Mouse (Mus musculus) lung, embryonic 16.5 days (tissue): ENCODE results near the gene Dad1. TPM values are rescaled to one million over a fixed set of nuclear protein-coding genes. Genes with fewer than 3 reads are reported as not detected.
"Not testable (repeated sequence)": the region's sequence is repeated elsewhere in the genome, so short reads cannot be mapped to it uniquely, and the experiment has no call there.

Experiments
- ATAC-seq: fragments of 200-750 bp; cut with Nextera tagmentation; 2 replicates; pipeline ENCODE4 v1.8.0; 2017; ENCODE audit warnings: low read depth, mild to moderate bottlenecking, moderate library complexity
- H3K27ac ChIP-seq: fragments of 300-500 bp; sonication (generic); 2 replicates; pipeline ENCODE4 v1.5.1; 2014; ENCODE audit warnings: mild to moderate bottlenecking, control low read depth, low read length
- H3K27me3 ChIP-seq: fragments of 300-500 bp; sonication (generic); 2 replicates; pipeline ENCODE4 v1.6.1; 2014; ENCODE audit warnings: low read depth, low read length, mixed read lengths; ENCODE audit not compliant: control insufficient read depth, insufficient read depth
- H3K36me3 ChIP-seq: fragments of 300-500 bp; sonication (generic); 2 replicates; pipeline ENCODE4 v1.6.1; 2014; ENCODE audit warnings: low read length; ENCODE audit not compliant: control insufficient read depth, insufficient read depth
- H3K4me1 ChIP-seq: fragments of 300-500 bp; sonication (generic); replicated peaks from 2 replicates; pipeline ENCODE4 v1.6.1; 2014; ENCODE audit warnings: low read length, mixed read lengths; ENCODE audit not compliant: control insufficient read depth, insufficient read depth
- H3K4me2 ChIP-seq: fragments of 300-500 bp; sonication (generic); 2 replicates; pipeline ENCODE4 v1.6.1; 2014; ENCODE audit warnings: low read depth, low read length, control low read depth
- H3K4me3 ChIP-seq: fragments of 300-500 bp; sonication (generic); 2 replicates; pipeline ENCODE4 v1.5.1; 2014; ENCODE audit warnings: mild to moderate bottlenecking, low read length, control low read depth
- H3K9ac ChIP-seq: fragments of 300-500 bp; sonication (generic); 2 replicates; pipeline ENCODE4 v1.6.1; 2014; ENCODE audit warnings: low read length, control low read depth
- H3K9me3 ChIP-seq: fragments of 300-500 bp; sonication (generic); 2 replicates; pipeline ENCODE4 v1.6.1; 2016; ENCODE audit warnings: low read length; ENCODE audit not compliant: control insufficient read depth
- WGBS: fragments of 180-500 bp; shearing (Covaris S2); extraction: QIAGEN DNeasy Blood & Tissue Kit; methylation state at CpG from one replicate; pipeline ENCODE4 v1.1.7; 2014; 5-methylcytosine and 5-hydroxymethylcytosine counted together
- polyA plus RNA-seq: library from polyadenylated mRNA; unstranded; fragments of >200 nt; fragmentation: Nextera tagmentation; extraction: Ambion mirVana; gene quantifications from 2 replicates; pipeline ENCODE4 v1.2.1, GENCODE M21; 2015

The Dad1 gene
- polyA plus RNA-seq, 1 experiment from 2014 or later = 430 TPM

DNA sequence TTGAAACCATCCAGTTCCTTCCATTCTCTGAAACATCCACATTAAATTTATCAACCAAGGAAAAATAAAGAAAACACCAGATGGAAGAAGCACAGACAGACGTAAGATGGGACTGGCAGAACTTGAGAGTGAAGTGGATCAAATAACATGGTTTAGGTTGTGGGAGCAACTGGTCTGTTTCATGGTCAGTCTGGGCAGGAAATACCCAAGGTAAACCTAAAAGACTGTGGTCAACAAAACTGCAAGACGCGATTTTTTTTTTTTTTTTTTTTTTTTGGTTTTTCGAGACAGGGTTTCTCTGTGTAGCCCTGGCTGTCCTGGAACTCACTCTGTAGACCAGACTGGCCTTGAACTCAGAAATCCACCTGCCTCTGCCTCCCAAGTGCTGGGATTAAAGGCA is 24.1 kb downstream of the Dad1 start:
- H3K4me3 ChIP-seq, ATAC-seq, H3K27ac ChIP-seq, H3K27me3 ChIP-seq, H3K9ac ChIP-seq, H3K4me2 ChIP-seq, H3K36me3 ChIP-seq, H3K9me3 ChIP-seq: not testable (repeated sequence)
- peaks cover 48% of the 10 kb centered on the region for H3K4me1 ChIP-seq
- WGBS = 75% methylated on average over 3 of the region's 4 CpGs

DNA sequence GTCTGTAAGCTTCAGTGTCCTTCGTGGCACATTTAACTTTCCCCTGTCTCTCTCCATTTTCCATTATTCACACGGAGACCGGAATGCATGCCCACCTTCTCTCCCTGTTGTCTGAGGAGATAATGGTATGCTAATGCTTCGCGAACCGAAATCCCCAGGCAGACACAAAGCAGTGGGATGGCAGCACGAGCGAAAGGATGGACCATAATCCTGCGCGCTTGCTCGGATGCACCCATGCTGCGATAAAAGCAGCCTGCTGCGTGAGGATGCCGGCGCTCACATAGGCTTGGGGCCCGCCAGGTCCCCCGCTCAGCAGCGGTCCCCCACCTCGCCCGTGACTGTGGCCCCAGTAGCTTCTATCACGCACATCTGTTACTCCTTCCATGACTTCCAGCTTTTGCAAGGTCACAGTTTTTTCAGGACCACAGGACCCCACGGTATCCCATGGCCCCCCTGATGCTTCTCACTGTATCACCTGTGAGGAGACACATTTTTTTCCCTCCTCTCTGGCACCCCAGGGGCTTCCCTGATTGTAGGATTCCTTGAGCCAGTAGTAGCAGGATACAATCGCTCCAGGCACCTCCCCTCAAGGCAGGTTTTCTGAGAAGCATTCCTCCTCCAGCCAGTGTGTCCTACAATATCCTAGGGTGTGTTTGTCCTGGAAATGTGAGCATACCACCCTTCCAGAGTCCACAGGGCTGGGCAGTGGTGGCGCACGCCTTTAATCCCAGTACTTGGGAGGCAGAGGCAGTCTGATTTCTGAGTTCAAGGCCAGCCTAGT is 24.8 kb downstream of the Dad1 start:
- peaks cover 50% of the 10 kb centered on the region for H3K4me1 ChIP-seq
- 0 out of 2 replicates have a peak overlapping the region, but pooled peaks have one; percentile 2 for H3K9ac ChIP-seq
- no peaks in the 10 kb centered on the region for H3K27me3 ChIP-seq
- no peak for ATAC-seq
- 31% methylated on average over 25 of the region's 25 CpGs for WGBS
- no peaks in the 10 kb centered on the region for H3K9me3 ChIP-seq
- no peak overlapping the region for H3K27ac ChIP-seq
- no peak overlapping the region for H3K4me2 ChIP-seq
- H3K36me3 ChIP-seq = peaks cover under 1% of the 10 kb centered on the region; the same call in 1 of the 2 replicates
- H3K4me3 ChIP-seq = no peak overlapping the region

DNA sequence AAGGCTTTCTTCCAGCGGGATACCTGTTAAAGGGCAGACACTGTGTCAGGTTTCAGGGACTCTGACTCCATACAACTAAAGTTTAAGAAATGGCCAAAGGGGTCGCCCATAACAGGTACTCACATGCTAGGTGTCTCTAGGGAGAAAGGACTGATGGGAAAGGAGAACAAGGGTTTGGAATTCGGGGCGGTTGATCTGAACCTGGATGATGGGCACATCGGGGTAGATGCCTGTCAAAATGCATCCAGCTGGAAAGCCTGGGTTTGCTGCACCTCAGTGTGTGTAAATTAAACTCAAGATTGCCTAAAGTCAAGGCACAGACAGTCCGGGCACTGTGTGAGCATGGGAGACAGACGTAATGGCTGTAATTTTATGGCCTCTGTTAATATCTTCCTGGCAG is 25.4 kb downstream of the Dad1 start:
- no peak overlapping the region; the same call in 1 of the 2 replicates for H3K4me3 ChIP-seq
- H3K27me3 ChIP-seq = no peaks in the 10 kb centered on the region
- peak overlapping the region; percentile 61; the same call in 1 of the 2 replicates for H3K9ac ChIP-seq
- H3K4me1 ChIP-seq = peaks cover 44% of the 10 kb centered on the region
- H3K27ac ChIP-seq = no peak overlapping the region
- no peaks in the 10 kb centered on the region for H3K36me3 ChIP-seq
- H3K9me3 ChIP-seq = no peaks in the 10 kb centered on the region
- 29% methylated on average over 7 of the region's 7 CpGs for WGBS
- peak overlapping the region; percentile 67 for H3K4me2 ChIP-seq
- ATAC-seq = no peak

DNA sequence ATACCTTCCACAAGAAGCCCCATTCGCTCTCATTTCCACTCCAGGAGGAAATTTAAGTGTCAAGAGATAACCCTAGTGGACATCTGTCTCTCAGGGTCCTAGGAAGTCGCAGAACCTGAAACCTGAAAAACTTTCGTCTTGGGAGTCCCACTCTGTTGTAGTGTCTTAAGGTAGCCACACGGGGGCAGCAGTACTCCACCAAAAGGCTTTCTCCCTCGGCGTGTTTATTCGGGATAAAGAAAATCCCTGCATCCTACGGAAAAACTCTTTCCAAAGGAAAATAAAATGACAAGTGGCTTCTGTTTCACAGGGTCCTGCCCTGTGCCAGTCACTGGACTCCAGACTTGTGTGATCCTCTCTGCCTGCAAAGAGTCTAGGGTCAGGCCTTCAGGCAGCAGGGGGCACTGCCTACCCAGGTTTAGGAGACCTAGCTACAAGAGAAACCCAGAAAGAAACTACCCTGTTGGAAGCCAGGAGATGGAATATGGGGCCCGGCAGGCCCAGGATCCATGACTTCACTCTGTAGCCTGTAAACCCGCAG is 25.9 kb downstream of the Dad1 start:
- H3K9ac ChIP-seq = peak overlapping the region; percentile 61
- H3K36me3 ChIP-seq = no peaks in the 10 kb centered on the region
- H3K4me1 ChIP-seq = peaks cover 40% of the 10 kb centered on the region
- ATAC-seq = peak; percentile 54
- WGBS = under 1% methylated on average over 10 of the region's 10 CpGs
- peak overlapping the region; percentile 67 for H3K4me2 ChIP-seq
- peak overlapping the region; percentile 41 for H3K4me3 ChIP-seq
- peak overlapping the region; percentile 60 for H3K27ac ChIP-seq
- H3K27me3 ChIP-seq = no peaks in the 10 kb centered on the region
- no peaks in the 10 kb centered on the region for H3K9me3 ChIP-seq

DNA sequence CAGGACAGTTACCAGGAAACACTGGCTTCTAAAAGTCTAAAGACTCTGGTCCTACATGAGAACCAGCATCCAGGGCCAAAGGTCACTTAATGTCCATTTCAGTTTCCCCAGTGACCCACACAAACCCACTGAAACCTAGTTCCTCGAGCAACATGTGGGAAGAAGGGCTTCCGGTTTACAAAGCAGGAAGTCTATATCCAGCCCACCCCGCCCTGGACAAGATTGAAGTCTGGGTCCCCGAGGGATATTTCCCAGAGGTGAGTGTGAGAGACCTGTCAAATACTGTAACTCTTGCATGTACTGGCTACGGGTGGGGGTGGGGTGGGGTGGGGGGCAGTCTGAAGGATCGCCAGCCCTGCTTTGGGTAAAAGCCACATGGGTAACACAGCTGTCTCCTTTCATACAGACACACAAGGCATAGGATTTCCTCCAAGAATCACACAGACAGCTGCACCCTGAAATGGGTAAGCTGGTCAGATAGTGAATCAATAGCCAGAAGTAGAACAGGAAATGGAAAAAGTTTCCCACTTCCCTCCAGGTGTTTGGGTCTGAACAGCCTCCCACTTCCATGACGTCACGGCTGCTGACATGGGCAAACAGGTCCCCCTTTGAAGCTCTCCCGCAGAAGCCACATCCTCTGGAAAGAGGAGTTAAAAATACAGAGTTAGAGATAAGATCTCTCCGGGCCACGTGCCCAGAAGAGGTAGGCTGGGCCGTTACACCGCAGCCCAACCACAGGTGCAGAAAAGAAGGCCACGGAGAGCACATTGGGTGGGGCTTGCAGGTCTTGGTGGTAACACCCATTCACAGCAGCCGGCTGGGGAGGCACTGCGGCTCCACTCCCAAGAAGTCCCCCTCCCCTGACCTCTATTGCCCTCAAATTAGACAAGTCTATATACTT is 26.7 kb downstream of the Dad1 start:
- H3K36me3 ChIP-seq = no peaks in the 10 kb centered on the region
- peak overlapping the region; percentile 41 for H3K4me3 ChIP-seq
- WGBS = 10% methylated on average over 16 of the region's 16 CpGs
- peaks cover 33% of the 10 kb centered on the region for H3K4me1 ChIP-seq
- H3K27ac ChIP-seq = peak overlapping the region; percentile 60
- no peaks in the 10 kb centered on the region for H3K27me3 ChIP-seq
- H3K9me3 ChIP-seq = no peaks in the 10 kb centered on the region
- peak overlapping the region; percentile 67 for H3K4me2 ChIP-seq
- H3K9ac ChIP-seq = peak overlapping the region; percentile 42; the same call in 1 of the 2 replicates
- ATAC-seq = peak; percentile 64

DNA sequence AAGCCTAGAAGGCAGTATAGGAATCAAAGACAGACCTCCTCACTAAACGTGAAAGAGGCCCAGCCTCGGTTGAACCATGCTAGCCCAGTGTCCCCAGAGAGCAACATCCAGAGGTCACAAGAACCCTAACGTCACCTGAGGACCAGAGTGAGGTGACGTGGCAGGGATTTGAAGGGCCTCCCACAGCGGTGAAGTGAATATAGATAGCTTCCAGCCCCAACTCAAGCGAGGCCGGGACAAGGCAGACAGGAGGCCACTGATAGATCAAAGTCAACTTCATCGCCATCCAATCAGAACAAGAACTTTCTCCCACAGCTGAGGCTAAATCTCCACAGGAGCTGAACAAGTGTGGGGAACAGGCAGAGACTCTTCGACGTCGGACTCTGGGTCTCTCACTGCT is 28.2 kb downstream of the Dad1 start:
- Histone ChIP-seq H3K36me3 (no peaks in the 10 kb centered on the region), H3K9me3 (no peaks in the 10 kb centered on the region), H3K27ac (no peak overlapping the region), H3K4me2 (no peak overlapping the region), H3K27me3 (no peaks in the 10 kb centered on the region), H3K9ac (no peak overlapping the region), H3K4me1 (peaks cover 26% of the 10 kb centered on the region), H3K4me3 (no peak overlapping the region)
- 79% methylated on average over 11 of the region's 11 CpGs for WGBS
- no peak for ATAC-seq

DNA sequence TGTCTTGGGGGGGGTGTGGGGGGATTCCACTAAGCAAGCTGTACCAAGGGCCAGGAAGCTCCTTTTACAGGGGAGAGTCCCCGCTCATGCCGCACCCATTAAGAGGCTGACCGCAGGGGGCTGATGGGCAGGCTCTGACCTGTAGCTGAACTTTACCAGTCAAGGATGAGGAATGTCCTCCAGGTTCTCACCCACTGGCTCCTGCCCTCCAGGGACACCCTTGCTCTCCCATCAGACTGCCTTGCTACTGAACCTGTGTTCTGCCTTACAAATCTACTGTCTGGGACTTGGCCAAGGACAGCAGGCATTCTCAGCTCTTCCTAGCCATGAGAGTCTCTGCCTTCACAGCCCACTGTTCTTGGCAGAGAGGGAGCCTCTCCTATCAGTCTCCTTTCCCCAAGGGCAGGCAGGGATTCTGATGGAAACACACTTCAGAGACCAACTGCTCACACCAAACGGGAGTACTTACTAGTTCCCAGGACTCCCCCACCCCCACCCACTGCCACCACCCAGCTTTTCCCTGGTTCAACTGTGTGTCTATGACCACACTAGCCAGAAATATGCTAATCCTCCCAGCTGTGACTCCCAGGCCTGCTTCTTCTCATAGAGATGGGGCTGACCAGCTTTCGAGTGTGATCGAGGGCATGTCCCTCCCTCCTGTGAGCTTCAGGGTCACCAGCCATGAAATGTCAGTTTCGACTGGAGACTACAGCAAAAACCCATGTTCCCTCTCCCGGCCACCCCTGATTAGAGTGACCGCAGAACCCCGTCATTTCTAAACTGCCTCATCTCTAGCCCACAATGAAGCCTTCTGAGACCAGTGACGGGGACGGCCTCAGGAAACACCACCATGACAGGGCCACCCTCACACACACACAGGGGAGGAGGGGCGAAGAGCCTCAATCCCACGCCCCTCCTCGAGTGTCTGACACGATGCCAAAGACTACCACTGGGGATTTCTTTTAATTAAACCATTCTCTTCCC is 29.1 kb downstream of the Dad1 start:
- Histone ChIP-seq H3K4me1 (peaks cover 26% of the 10 kb centered on the region), H3K9ac (no peak overlapping the region), H3K27me3 (no peaks in the 10 kb centered on the region), H3K4me2 (no peak overlapping the region), H3K27ac (0 out of 2 replicates have a peak overlapping the region, but pooled peaks have one; percentile 12), H3K9me3 (no peaks in the 10 kb centered on the region), H3K36me3 (no peaks in the 10 kb centered on the region), H3K4me3 (no peak overlapping the region)
- 37% methylated on average over 16 of the region's 16 CpGs for WGBS
- no peak for ATAC-seq

DNA sequence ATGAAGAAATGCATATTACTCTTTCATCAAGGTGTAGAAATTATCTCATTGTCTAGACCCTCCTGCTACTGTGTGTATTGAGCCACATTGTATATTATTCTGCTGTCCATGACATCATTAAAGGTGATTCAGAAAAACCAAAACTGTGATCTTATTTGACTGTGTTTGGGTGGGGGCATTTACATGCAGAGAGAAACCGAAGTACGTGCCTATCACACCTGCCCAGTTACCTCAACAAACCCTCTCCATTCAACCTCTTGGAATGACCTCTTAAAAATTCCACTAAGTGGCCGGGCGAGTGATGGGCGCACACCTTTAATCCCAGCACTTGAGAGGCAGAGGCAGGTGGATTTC is 29.9 kb downstream of the Dad1 start:
- H3K4me3 ChIP-seq = no peak overlapping the region
- no peak overlapping the region for H3K27ac ChIP-seq
- peaks cover 29% of the 10 kb centered on the region for H3K4me1 ChIP-seq
- 65% methylated on average over 5 of the region's 5 CpGs for WGBS
- H3K9me3 ChIP-seq = no peaks in the 10 kb centered on the region
- no peak overlapping the region for H3K9ac ChIP-seq
- H3K36me3 ChIP-seq = no peaks in the 10 kb centered on the region
- no peak overlapping the region for H3K4me2 ChIP-seq
- H3K27me3 ChIP-seq = no peaks in the 10 kb centered on the region
- ATAC-seq = no peak
